Mouse (Mus musculus) telencephalon, adult 2 months (tissue): ENCODE results near the gene Postn.

Source experiments
- DNase-seq: peaks from one replicate; pipeline ENCODE4 v3.0.0-alpha.2; 2011; ENCODE audit warnings: low read depth, low spot score

Postn gene

DNA sequence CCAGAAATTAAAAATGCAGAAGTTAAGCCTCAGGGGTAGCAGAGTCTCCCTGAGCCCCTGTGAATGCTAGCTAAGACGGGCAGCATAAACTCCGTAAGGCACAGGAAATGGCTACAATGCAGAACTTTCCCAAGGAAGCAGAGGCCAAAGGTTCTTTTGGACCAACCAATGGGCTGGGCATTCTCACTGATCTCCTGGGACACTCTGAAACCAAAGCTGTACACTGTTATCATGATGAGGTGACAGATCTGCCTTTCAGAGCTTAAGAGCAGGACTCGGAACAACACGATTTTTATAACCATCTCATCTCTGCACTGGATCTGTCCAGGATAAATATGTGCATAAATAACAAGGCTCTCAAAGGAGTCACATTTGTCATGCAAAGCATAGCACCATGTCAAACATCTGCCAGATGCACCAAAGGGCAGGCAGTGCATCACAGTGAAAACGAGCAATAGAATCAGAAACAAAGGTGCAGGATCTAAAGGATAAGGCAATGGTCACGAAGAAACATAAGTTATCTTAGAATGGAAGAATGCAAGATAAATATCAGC is 57.0 kb downstream of the Postn start:
- DNase-seq, result no peak

DNA sequence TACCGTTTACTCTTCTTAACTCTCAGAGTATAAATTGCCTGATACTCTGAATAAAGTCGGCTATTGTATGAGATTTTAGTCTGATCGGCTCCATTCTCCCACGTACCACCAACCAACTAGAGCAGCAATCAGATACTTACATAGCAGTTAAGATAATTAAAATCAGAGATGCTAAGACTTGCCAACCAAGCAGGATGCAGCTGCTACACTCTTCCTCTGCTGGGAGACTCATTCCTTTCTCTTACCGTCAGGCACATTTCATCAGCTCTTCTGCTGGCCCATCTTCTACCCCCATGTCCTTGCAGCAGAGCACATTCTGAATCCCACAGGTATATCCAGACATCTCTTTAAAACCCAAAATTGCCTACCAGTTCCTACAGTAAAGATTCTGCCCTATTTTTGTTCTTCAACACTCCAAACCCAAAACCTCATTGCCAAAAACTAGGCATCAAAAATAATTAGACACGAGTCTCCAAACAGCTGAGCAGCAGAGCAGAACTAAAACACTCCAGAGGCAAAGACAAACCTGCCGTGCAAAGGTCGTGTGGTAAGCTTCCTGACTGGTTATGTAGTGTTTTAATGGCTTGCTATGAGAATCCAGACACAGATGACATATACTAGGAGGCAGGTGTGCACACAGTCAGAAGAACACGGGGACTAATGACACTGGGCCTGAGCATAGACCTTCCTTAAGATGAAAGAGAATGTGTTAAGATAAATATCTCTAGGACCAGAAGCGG is 59.5 kb downstream of the Postn start:
- no peak for DNase-seq

DNA sequence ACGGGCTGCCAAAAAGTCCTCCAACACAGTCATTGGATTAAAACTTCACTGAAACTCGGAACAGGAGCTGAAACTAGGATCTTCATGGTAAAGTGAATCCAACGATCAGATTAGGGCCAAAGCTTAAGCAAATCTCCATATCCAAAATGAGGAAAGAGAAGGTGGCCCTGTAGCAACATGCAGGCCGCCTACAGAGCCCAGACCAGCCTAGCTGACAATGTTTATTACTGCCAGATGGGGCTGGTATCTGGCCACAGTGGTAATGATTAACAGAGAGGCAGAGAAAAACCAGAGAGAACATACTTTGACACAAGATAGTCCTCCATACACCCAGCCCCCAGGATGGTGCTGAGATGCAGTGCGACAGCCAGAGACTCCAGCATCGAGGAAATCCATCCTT is 60.1 kb downstream of the Postn start:
- no peak for DNase-seq

DNA sequence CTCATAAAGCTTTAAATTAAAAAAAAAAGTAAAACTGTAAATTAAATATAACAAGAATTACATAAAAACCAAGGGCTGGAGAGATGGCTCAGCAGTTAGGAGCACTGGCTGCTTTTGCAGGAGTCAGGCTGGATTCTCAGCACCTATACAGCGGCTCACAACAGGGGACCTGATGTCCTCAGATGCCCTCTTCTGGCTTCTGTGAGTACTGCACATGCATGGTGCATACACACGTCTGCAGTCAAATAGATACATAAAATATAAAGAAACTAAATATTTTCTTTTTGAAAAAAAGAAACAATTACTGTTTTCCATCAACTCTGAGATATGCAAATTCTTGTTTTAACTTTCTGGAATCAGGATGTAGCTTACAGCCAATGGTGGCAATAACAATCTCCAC is 60.8 kb downstream of the Postn start:
- DNase-seq, result no peak

DNA sequence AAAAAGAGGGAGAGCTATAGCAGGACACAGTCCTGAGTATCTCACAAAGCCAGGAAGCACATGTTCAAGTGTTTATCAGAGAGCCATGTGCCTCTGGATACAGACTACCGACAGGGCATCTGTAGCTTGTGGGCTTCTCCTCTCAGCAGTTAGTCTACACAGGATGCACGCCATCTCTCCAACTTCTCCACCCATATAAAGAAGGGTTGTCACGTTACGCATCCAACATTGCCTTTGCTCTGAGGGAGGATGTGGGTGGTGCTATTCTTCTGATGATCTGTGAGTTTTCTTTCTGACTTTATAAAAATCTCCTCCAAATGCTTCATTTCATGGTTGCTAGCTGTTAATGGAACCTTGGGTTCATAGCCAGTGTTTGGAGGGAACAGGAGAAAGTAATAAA is 63.2 kb downstream of the Postn start:
- peak; percentile 26 for DNase-seq

DNA sequence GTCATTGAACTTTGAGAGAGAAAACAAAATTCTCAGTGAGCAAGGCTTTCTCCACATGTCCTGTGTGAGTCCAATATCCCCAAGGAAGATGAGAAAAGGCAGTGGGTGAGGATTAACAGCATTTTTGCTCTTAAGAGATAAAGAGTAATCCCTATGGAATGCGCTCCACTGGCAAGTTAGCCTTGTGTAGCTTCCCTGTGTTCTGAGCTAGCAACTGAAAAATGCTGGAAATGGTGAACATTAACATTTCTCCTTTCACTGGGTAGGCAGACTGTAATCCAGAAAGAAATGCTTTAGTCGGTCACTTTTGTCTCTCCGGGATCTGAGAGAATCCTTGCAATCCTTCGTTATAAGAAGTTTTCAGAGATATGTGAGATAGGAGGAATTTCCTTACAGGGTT is 70.8 kb downstream of the Postn start:
- DNase-seq, result no peak

DNA sequence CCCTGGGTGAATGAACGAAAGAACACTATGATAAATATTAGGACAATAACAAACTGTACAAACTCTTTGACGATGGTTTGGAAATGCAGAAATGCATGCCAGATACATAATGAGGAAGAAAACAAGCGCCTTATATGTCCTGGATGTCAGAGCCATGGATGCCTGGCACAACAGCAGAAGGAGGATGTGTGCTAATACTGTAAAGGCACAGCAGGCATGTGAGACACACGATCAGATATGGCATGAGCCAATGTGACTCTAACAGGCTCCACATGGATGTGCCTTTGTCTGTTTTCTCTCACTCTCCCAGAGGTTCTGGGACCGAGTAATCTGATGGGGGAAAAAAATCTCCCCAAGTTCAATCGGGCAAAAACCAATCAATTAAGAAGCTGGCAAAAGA is 71.3 kb downstream of the Postn start:
- no peak for DNase-seq

DNA sequence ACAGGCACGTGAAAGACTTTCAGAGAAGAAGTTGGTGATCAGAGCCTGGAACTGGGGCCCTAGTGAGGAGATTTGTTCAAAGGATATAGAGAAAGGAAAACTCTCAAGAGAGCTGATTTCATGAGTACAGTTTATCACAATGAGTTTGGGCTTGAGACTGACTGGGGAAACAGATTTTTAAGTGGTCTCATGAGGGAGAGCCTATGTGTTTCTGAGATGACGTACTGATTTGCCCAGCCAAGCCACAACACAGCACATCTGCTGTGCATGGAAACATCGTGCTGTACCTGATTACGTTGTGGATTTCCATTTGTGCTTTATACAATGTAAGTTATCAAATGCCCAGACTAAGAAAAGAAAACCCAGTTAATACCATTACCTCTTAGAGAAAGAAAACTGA is 71.7 kb downstream of the Postn start:
- DNase-seq, result no peak

DNA sequence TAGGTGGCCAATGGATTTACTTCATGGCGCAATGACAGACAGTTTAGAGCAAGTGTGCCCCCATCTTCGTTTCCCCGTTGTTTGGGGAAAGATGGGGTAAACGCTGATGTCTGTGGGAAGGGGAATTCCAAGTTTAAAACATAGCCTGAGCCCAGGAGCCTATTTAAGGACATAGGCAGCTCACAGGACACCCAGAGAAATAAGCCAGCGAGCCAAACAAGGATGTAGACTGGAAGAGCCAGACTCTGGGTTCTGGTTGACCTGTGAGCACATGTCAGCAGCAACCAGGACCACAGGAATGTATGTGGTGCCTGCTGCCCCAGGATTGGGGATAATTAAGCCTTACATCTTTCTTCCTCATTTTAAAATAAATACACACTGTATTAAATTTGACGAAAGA is 73.7 kb downstream of the Postn start:
- no peak for DNase-seq

DNA sequence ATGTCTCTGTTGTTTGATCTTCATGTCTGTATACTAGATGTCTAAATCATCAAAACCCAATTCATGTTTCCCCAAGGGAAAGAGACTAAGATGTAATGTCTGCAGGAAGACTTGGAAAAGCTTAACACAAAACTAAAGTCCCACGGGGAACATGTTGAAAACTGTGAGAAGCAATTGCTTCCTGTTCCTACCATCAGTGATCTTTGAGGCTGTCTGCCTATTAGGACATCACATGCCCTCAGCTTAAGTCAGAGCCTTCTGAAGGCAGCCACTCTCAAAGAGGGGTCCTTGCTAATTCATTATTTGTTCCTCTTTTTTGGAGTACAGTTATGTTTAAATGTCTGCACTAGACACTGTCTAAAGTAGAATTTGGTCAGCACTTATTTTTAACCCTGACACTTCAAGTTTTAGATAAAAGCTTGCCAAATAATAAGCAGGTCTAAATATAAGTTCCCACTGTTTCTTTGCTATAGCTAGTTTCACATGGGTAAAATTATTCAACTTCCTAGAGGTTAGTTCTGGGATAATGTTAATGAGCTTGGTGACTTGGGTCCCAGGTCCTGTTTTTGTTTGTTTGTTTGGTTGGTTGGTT is 75.6 kb downstream of the Postn start:
- DNase-seq, result no peak
